Mouse (Mus musculus) forebrain, embryonic 12.5 days (tissue): Measurements from ENCODE around the gene Sesn3. TPM values are rescaled to one million over a fixed set of nuclear protein-coding genes. Genes with fewer than 3 reads are reported as not detected.
A peak's percentile ranks its signal among the peaks of the same experiment; 100 is the strongest.

Experiments
- ATAC-seq: fragments of 200-750 bp; cut with Nextera tagmentation; 2 replicates; pipeline ENCODE4 v1.8.0; 2017; ENCODE audit warnings: moderate TSS enrichment; ENCODE audit not compliant: low FRiP score
- H3K27ac ChIP-seq: fragments of 300-500 bp; sonication (generic); 2 replicates; pipeline ENCODE4 v1.5.1; 2016; ENCODE audit warnings: mild to moderate bottlenecking
- H3K27me3 ChIP-seq: fragments of 300-500 bp; sonication (generic); 2 replicates; pipeline ENCODE4 v1.6.1; 2016; ENCODE audit warnings: mild to moderate bottlenecking
- H3K36me3 ChIP-seq: fragments of 300-500 bp; sonication (generic); replicated peaks from 2 replicates; pipeline ENCODE4 v1.6.1; 2016; ENCODE audit warnings: mild to moderate bottlenecking
- H3K4me1 ChIP-seq: fragments of 300-500 bp; sonication (generic); 2 replicates; pipeline ENCODE4 v1.6.1; 2016
- H3K4me2 ChIP-seq: fragments of 300-500 bp; sonication (generic); 2 replicates; pipeline ENCODE4 v1.6.1; 2016; ENCODE audit warnings: mild to moderate bottlenecking, moderate library complexity
- H3K4me3 ChIP-seq: fragments of 300-500 bp; sonication (generic); replicated peaks from 2 replicates; pipeline ENCODE4 v1.5.1; 2016; ENCODE audit warnings: mild to moderate bottlenecking
- H3K9ac ChIP-seq: fragments of 300-500 bp; sonication (generic); 2 replicates; pipeline ENCODE4 v1.6.1; 2016; ENCODE audit warnings: mild to moderate bottlenecking
- H3K9me3 ChIP-seq: fragments of 300-500 bp; sonication (generic); 2 replicates; pipeline ENCODE4 v1.6.1; 2016
- WGBS: fragments of 180-500 bp; shearing (Covaris S2); methylation state at CpG from one replicate; pipeline ENCODE4 v1.1.7; 2016; 5-methylcytosine and 5-hydroxymethylcytosine counted together
- polyA plus RNA-seq: library from polyadenylated mRNA; unstranded; fragments of >200 nt; fragmentation: Nextera tagmentation; extraction: Ambion mirVana; gene quantifications from 2 replicates; pipeline ENCODE4 v1.2.1, GENCODE M21; 2016

The Sesn3 gene
- polyA plus RNA-seq, 1 experiment from 2014 or later: 20.3 TPM

DNA sequence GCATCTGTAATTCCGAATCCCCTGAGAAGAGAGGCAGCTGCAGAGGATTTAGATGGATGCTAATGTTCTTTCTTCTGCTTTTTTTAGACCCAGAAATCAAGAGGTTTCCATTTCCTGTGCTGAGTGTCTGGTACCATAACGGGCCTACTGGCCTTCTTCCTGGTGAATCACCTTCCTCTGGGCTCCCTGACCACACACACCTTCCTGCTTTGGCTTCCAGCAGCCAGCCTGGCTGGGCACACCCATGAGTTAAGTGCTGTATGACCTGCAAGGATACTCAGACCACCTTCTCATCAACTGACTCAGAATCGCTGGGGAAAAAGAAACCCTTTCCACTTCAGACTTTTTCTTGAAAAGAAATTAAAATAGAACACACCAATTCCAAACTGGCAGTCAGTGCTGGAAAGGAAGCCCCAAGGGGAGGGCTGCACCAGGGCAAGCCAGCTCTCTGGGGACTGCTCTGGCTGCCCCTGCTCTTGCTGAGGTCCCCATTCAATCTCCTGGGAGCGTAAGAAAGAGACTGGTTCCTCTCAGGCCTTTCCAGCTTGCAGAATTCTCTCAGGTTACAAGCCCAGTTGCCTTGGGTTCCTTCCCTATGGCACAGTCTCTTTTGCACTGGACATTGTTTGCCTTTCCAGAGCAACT is 90.7 kb downstream of the Sesn3 start:
- H3K27me3 ChIP-seq: no peaks in the 10 kb centered on the region
- no peak overlapping the region for H3K4me2 ChIP-seq
- H3K9ac ChIP-seq: no peak overlapping the region
- H3K36me3 ChIP-seq: no peaks in the 10 kb centered on the region
- no peak overlapping the region for H3K27ac ChIP-seq
- WGBS: 60% methylated on average over 4 of the region's 4 CpGs
- ATAC-seq: no peak
- H3K4me1 ChIP-seq: no peaks in the 10 kb centered on the region
- no peak overlapping the region for H3K4me3 ChIP-seq
- H3K9me3 ChIP-seq: no peaks in the 10 kb centered on the region

- no peaks in the 10 kb centered on the region for H3K4me1 ChIP-seq
- H3K9ac ChIP-seq: no peak overlapping the region
- H3K4me2 ChIP-seq: no peak overlapping the region
- no peak for ATAC-seq
- H3K9me3 ChIP-seq: no peaks in the 10 kb centered on the region
- no peak overlapping the region for H3K27ac ChIP-seq
- 91% methylated on average over 4 of the region's 4 CpGs for WGBS
- H3K4me3 ChIP-seq: no peak overlapping the region
- no peaks in the 10 kb centered on the region for H3K27me3 ChIP-seq
- no peaks in the 10 kb centered on the region for H3K36me3 ChIP-seq
These were observed 93.0 kb downstream of the Sesn3 start for GRCm38 (mm10) chr9:14367850-14368249.

GRCm38 (mm10) chr9:14369271-14369670 is 94.4 kb downstream of the Sesn3 start:
- Histone ChIP-seq H3K9ac (no peak overlapping the region), H3K36me3 (no peaks in the 10 kb centered on the region), H3K9me3 (no peaks in the 10 kb centered on the region), H3K27ac (no peak overlapping the region), H3K4me2 (no peak overlapping the region), H3K4me3 (no peak overlapping the region), H3K4me1 (no peaks in the 10 kb centered on the region), H3K27me3 (no peaks in the 10 kb centered on the region)
- ATAC-seq: no peak

DNA sequence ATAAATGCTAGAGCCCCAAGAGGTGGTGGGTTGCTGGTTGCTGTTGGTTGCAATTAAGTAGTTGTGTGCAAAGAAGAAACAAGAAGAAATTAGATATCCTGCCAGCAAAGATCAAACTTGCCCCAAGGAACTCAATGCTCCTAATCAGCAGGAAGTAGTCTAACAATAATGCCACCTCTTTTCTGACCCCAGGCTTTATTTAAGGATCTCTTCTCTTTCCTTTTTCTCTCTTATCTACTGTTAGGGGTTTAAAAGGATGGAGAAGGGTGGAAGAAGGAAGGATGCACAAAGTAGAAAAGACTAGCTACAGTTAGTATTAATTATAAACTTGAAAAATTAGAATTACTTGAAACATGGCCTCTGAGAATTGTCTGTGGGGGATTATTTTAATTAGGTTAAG is 97.6 kb downstream of the Sesn3 start:
- no peaks in the 10 kb centered on the region for H3K36me3 ChIP-seq
- H3K4me2 ChIP-seq: no peak overlapping the region
- ATAC-seq: no peak
- H3K4me1 ChIP-seq: no peaks in the 10 kb centered on the region
- no peak overlapping the region for H3K27ac ChIP-seq
- H3K4me3 ChIP-seq: no peak overlapping the region
- H3K9ac ChIP-seq: no peak overlapping the region
- H3K9me3 ChIP-seq: no peaks in the 10 kb centered on the region
- H3K27me3 ChIP-seq: no peaks in the 10 kb centered on the region

DNA sequence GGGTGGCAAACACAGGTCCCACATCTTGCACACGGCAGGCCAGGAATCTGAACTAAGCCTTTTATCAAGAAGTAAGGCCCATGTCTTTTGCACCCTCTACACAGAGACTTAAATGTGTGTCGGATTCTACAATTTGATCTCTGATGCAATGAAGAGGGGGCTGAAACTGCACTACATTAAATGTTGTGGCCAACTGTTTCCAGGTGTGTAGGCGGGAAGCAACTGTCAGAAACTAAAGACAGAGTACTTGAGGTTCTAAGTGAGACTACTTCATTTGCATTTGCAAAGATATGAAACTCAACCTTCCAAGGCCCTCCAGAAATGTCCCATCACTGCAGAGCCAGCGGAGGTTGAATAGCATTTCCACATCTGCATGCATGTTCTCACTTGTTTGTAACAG is 101.3 kb downstream of the Sesn3 start:
- Histone ChIP-seq H3K4me1 (peaks cover 7% of the 10 kb centered on the region), H3K27me3 (peaks cover 10% of the 10 kb centered on the region), H3K36me3 (no peaks in the 10 kb centered on the region), H3K27ac (no peak overlapping the region), H3K9ac (no peak overlapping the region), H3K4me3 (no peak overlapping the region), H3K4me2 (no peak overlapping the region), H3K9me3 (no peaks in the 10 kb centered on the region)
- WGBS: 89% methylated on average over 4 of the region's 4 CpGs
- no peak for ATAC-seq

DNA sequence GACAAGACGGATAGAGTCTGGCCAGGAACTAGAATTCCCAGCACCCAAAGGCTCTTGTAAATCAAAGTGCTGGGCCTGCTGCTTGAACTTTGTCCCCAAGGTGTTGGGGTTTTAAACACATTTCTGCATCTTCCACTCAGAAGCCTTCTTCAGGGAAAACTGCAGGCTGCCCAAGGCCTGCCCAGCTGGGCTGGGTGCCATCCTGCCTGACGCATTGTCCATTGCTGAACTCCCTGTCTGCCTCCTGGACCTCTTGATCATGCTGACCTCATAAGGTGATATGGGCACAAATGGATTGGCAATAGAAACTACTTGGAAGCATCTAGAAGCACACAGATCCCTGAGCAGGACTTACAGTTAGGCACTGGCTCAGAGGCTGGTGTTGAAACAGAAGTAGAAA is 103.3 kb downstream of the Sesn3 start:
- Histone ChIP-seq H3K27ac (no peak overlapping the region), H3K36me3 (no peaks in the 10 kb centered on the region), H3K9ac (no peak overlapping the region), H3K9me3 (no peaks in the 10 kb centered on the region), H3K4me1 (peaks cover 15% of the 10 kb centered on the region), H3K4me2 (no peak overlapping the region), H3K4me3 (no peak overlapping the region), H3K27me3 (peaks cover 10% of the 10 kb centered on the region)
- 92% methylated on average over 2 of the region's 2 CpGs for WGBS
- no peak for ATAC-seq

GRCm38 (mm10) chr9:14379769-14380385 is 105.0 kb downstream of the Sesn3 start:
- H3K4me3 ChIP-seq: peak overlapping the region; percentile 61
- 22% methylated on average over 8 of the region's 8 CpGs for WGBS
- ATAC-seq: no peak
- H3K27me3 ChIP-seq: peaks cover 10% of the 10 kb centered on the region
- peak overlapping the region; percentile 64 for H3K9ac ChIP-seq
- H3K4me1 ChIP-seq: peaks cover 15% of the 10 kb centered on the region
- no peaks in the 10 kb centered on the region for H3K36me3 ChIP-seq
- peak overlapping the region; percentile 94 for H3K4me2 ChIP-seq
- H3K27ac ChIP-seq: no peak overlapping the region
- H3K9me3 ChIP-seq: no peaks in the 10 kb centered on the region

DNA sequence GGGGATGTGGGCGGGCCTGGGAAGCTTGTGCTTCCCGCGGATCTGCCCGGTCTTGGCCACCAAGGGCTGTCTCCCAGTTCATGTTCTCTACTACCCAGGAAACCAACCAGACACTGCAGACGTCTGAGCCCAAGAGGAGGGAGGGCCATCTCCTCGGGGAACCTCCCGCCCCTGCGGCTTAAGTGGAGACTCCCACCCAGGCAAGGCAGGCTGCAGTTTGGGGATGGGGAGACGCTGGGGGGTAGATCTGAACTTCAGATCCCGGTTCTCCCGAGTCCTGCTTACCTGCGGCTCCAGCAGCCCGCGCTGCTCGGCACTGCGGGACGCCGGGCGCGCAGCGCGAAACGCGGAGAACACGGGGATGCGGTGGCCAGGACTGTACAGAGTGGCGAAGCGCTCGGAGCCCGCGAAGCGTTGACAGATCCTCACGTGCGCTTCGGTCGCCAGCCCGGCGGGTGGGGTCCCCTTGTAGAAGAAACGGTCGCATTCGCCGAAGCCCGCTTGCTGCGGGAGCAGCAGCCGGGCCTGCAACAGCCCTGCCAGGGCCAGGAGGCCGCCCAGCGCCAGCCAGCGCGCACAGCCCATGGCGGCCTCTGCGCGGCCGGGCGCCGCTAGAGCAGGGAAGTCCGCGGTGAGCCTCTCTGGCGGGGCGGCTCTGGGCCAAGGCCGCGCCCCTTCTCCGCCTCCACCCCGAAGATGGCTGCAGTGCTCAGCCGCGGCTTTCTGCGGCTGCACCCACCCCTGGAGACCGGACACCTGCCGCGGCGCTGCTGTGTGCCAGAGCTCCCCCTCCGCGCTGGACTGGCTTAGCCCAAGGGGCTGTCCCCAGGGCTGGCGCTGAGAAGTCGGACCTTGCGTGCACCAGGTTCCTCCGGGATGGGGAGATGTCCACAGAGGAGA is 105.8 kb downstream of the Sesn3 start:
- H3K9me3 ChIP-seq: no peaks in the 10 kb centered on the region
- no peaks in the 10 kb centered on the region for H3K36me3 ChIP-seq
- peak overlapping the region; percentile 94 for H3K4me2 ChIP-seq
- peaks cover 10% of the 10 kb centered on the region for H3K27me3 ChIP-seq
- H3K27ac ChIP-seq: peak overlapping the region; percentile 65
- WGBS: under 1% methylated on average over 76 of the region's 76 CpGs
- peak; percentile 94 for ATAC-seq
- peaks cover 15% of the 10 kb centered on the region for H3K4me1 ChIP-seq
- peak overlapping the region; percentile 61 for H3K4me3 ChIP-seq
- peak overlapping the region; percentile 64 for H3K9ac ChIP-seq

DNA sequence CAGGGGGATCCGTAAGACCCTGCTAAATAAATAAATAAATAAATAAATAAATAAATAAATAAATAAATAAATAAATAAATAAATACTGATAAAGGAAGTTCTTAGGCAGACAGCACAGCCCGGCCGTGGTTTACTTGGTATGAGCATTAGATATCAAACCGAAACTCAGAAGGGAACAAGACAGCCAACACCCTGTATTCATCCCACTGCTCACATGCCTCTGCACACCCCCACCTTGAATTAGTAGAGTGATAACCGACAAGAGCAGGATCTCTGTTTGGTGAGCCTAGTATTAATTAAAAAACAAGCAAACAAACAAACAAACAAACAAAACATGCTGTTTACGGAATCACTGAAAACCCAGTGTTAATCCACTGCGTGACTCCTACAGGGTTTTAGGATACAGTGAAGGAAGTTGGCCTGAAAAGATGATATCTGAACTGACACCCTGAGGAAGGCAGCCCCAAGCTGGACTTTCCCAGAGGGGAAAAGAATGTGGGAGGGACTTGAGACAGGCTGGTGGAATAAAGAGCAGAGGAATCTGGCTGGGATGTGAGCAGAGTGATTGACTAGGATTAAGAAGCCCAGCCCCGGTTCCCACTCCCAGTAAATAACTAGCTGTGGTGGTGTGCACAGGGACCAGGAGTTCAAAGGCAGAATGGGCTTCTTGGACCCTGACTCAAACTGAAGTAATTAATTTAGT is 106.6 kb downstream of the Sesn3 start, which contains the start of gene Endod1:
Endod1 (minus strand) TSS at position 155 of the 703 bp plus-strand sequence.
- Histone ChIP-seq H3K9ac (peak within 1 kb of the TSS; percentile 64), H3K9me3 (no peaks in the 10 kb centered on the region), H3K36me3 (no peaks in the 10 kb centered on the region), H3K4me3 (peak within 1 kb of the TSS; percentile 61), H3K4me1 (peaks cover 15% of the 10 kb centered on the region), H3K4me2 (peak within 1 kb of the TSS; percentile 94), H3K27me3 (peaks cover 10% of the 10 kb centered on the region), H3K27ac (peak within 1 kb of the TSS; percentile 65)
- peak; percentile 65; the same call in 1 of the 2 replicates for ATAC-seq
- WGBS: under 1% methylated on average over 8 of the region's 8 CpGs

DNA sequence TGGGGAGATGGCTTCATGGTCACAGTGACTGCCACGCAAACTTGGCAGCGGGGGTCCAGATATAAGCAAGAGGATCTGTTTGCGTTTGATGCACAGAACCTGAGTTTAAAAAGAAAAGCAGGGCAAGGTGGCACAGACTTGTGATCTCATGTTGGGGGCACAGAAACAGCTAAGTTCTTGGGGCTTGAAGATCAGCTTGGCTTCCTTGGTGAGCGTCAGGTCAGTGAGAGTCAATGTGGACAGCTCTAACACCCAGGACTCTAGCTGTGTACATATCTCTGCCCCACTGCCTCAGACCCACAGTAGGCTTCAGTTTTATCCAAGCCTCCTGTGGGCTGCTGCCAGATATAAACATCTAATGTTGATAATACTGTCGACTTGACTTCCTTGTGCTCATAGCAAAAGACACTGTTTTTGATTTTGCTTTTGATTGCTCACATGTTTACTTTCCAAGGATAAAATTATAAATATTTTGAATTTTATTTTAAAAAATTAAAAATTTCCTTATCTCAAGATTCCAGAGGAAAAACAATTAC is 107.5 kb downstream of the Sesn3 start:
- Histone ChIP-seq H3K9ac (no peak overlapping the region), H3K4me2 (no peak overlapping the region), H3K4me1 (peaks cover 15% of the 10 kb centered on the region), H3K4me3 (no peak overlapping the region), H3K36me3 (no peaks in the 10 kb centered on the region), H3K27me3 (peaks cover 10% of the 10 kb centered on the region), H3K9me3 (no peaks in the 10 kb centered on the region), H3K27ac (no peak overlapping the region)
- no peak for ATAC-seq
- WGBS: 75% methylated on average over 5 of the region's 5 CpGs
